Mouse (Mus musculus) stomach, postnatal 0 days (tissue): ENCODE measurements around the gene Tvp23b.

Experiments used
- CTCF ChIP-seq: IDR thresholded peaks from 2 replicates; pipeline ENCODE4 v1.5.1; 2016; ENCODE audit warnings: antibody characterized with exemption, low read depth, mild to moderate bottlenecking, moderate library complexity
- EP300 ChIP-seq: optimal IDR thresholded peaks from 2 replicates; pipeline ENCODE3; 2016; ENCODE audit warnings: antibody characterized with exemption

DNA sequence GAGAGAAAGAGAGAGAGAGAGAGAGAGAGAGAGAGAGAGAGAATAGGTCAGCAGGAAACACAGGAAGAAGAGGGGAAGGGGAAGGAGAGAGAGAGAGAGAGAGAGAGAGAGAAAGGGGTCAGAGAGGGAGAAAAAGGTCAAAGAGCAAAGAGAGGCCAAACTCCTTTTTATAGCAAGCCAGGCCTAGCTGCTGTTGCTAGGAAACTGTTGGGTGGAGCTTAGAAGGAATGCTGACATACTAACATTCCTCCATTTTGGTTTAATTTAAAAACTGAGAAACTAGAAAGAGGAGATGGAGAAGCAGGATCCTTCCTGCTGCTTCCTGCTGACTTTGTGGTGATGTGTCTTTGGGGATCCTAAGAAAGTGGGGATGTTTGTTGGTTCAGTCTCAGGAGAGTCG is 3.6 kb upstream of the Tvp23b start:
- TF ChIP-seq CTCF (no peak), EP300 (no peak)
